Mouse (Mus musculus) CH12.LX (cell line): ENCODE data around the gene Entpd5. TPM values are rescaled to one million over a fixed set of nuclear protein-coding genes. Genes with fewer than 3 reads are reported as not detected.
"Not testable (repeated sequence)": the region's sequence is repeated elsewhere in the genome, so short reads cannot be mapped to it uniquely, and the experiment has no call there.

Experiments
- DNase-seq: peaks from one replicate; pipeline ENCODE4 v3.0.0-alpha.2; 2013; ENCODE audit errors: extremely low read depth
- H3K27ac ChIP-seq: 2 replicates; pipeline ENCODE4 v1.5.1; 2012; ENCODE audit warnings: low read depth, mild to moderate bottlenecking, control low read depth, moderate library complexity; ENCODE audit not compliant: insufficient read depth
- H3K27me3 ChIP-seq: replicated peaks from 2 replicates; pipeline ENCODE3; 2012; ENCODE audit warnings: inconsistent platforms
- H3K36me3 ChIP-seq, 2 experiments: replicated peaks in 1 of 2; 2 replicates each; pipeline versions ENCODE3 to v1.6.1; 2012; ENCODE audit warnings: inconsistent platforms in 1 of 2, low read length in 1 of 2, mild to moderate bottlenecking in 1 of 2, mixed read lengths in 1 of 2, moderate library complexity in 1 of 2; ENCODE audit not compliant: control insufficient read depth in 1 of 2, insufficient read depth in 1 of 2
- H3K4me1 ChIP-seq, 2 experiments: 2 replicates each; pipeline ENCODE4 v1.6.1; 2012; ENCODE audit warnings: inconsistent platforms in 1 of 2, moderate library complexity in 1 of 2; ENCODE audit not compliant: insufficient read depth in 2 of 2, control insufficient read depth in 1 of 2
- H3K4me2 ChIP-seq: 2 replicates; pipeline ENCODE4 v1.6.1; 2012; ENCODE audit warnings: low read depth, mild to moderate bottlenecking, control low read depth; ENCODE audit not compliant: poor library complexity, insufficient read depth, severe bottlenecking
- H3K4me3 ChIP-seq, 3 experiments: fragments of 150-350 bp in 1 of 3; sonication (generic) in 1 of 3; replicated peaks in 1 of 3; 2 replicates each; pipeline versions ENCODE3 to v1.5.1; 2011 to 2012; ENCODE audit warnings: low read depth in 2 of 3, low read length in 2 of 3, mild to moderate bottlenecking in 2 of 3, moderate library complexity in 2 of 3, control low read depth in 1 of 3, improper control_type of control experiment in 1 of 3, inconsistent platforms in 1 of 3, mixed read lengths in 1 of 3; ENCODE audit not compliant: poor library complexity in 1 of 3
- H3K79me2 ChIP-seq: replicated peaks from 2 replicates; pipeline ENCODE4 v1.6.1; 2012; ENCODE audit warnings: mild to moderate bottlenecking, moderate library complexity; ENCODE audit not compliant: control insufficient read depth, poor library complexity, insufficient read depth, severe bottlenecking; ENCODE audit errors: extremely low read depth
- H3K9ac ChIP-seq: 2 replicates; pipeline ENCODE4 v1.6.1; 2012; ENCODE audit warnings: low read depth, mild to moderate bottlenecking, control low read depth, moderate library complexity; ENCODE audit not compliant: insufficient read depth
- H3K9me3 ChIP-seq: replicated peaks from 2 replicates; pipeline ENCODE3; 2012; ENCODE audit warnings: low read length, inconsistent platforms, mixed read lengths
- CHD2 ChIP-seq: IDR thresholded peaks from 2 replicates; pipeline ENCODE4 v1.6.1; 2011; ENCODE audit warnings: low read length, improper control_type of control experiment
- CTCF ChIP-seq, 2 experiments: IDR thresholded peaks in 1 of 2; conservative IDR thresholded peaks in 1 of 2; 2 replicates each; pipeline ENCODE4 v1.5.1; 2011 to 2012; ENCODE audit warnings: low read depth in 2 of 2, low read length in 2 of 2, improper control_type of control experiment in 1 of 2, inconsistent platforms in 1 of 2, mild to moderate bottlenecking in 1 of 2, moderate library complexity in 1 of 2
- ELF1 ChIP-seq: IDR thresholded peaks from 2 replicates; pipeline ENCODE4 v1.6.1; 2014; ENCODE audit warnings: low read depth, mild to moderate bottlenecking, inconsistent platforms, low read length, improper control_type of control experiment
- EP300 ChIP-seq: IDR thresholded peaks from 2 replicates; pipeline ENCODE4 v1.6.1; 2011; ENCODE audit warnings: low read length, improper control_type of control experiment
- GABPA ChIP-seq: IDR thresholded peaks from 2 replicates; pipeline ENCODE4 v1.6.1; 2012; ENCODE audit warnings: low read depth, low read length, improper control_type of control experiment, inconsistent platforms; ENCODE audit not compliant: insufficient replicate concordance
- MAX ChIP-seq: IDR thresholded peaks from 2 replicates; pipeline ENCODE4 v1.6.1; 2011; ENCODE audit warnings: low read length, improper control_type of control experiment
- MAZ ChIP-seq: IDR thresholded peaks from 2 replicates; pipeline ENCODE4 v1.6.1; 2012; ENCODE audit warnings: low read depth, mild to moderate bottlenecking, inconsistent platforms, low read length, improper control_type of control experiment, moderate library complexity
- MXI1 ChIP-seq: IDR thresholded peaks from 2 replicates; pipeline ENCODE4 v1.6.1; 2011; ENCODE audit warnings: mild to moderate bottlenecking, low read depth, low read length, improper control_type of control experiment
- MYC ChIP-seq: IDR thresholded peaks from 2 replicates; pipeline ENCODE4 v1.6.1; 2011; ENCODE audit warnings: low read depth, mild to moderate bottlenecking, improper control_type of control experiment, low read length
- NELFE ChIP-seq: IDR thresholded peaks from 2 replicates; pipeline ENCODE4 v1.6.1; 2011; ENCODE audit warnings: low read depth, low read length, improper control_type of control experiment
- NRF1 ChIP-seq: IDR thresholded peaks from 2 replicates; pipeline ENCODE4 v1.6.1; 2014; ENCODE audit warnings: low read depth, mild to moderate bottlenecking, inconsistent platforms, low read length, improper control_type of control experiment, moderate library complexity
- PAX5 ChIP-seq: IDR thresholded peaks from 2 replicates; pipeline ENCODE4 v1.6.1; 2012; ENCODE audit warnings: low read length, inconsistent platforms, mixed read lengths
- POLR2A ChIP-seq: IDR thresholded peaks from 2 replicates; pipeline ENCODE4 v1.6.1; 2011; ENCODE audit warnings: low read depth, mild to moderate bottlenecking, improper control_type of control experiment, low read length
- RAD21 ChIP-seq: IDR thresholded peaks from 2 replicates; pipeline ENCODE4 v1.6.1; 2011; ENCODE audit warnings: low read depth, mild to moderate bottlenecking, low read length, improper control_type of control experiment, moderate library complexity
- RCOR1 ChIP-seq: conservative IDR thresholded peaks from 2 replicates; pipeline ENCODE4 v1.6.1; 2012; ENCODE audit warnings: low read depth, mild to moderate bottlenecking, inconsistent platforms, low read length, improper control_type of control experiment
- SMC3 ChIP-seq: IDR thresholded peaks from 2 replicates; pipeline ENCODE4 v1.6.1; 2011; ENCODE audit warnings: low read depth, low read length, improper control_type of control experiment
- TBP ChIP-seq: conservative IDR thresholded peaks from 2 replicates; pipeline ENCODE4 v1.6.1; 2011; ENCODE audit warnings: low read depth, low read length, improper control_type of control experiment
- ZKSCAN1 ChIP-seq: IDR thresholded peaks from 2 replicates; pipeline ENCODE4 v1.6.1; 2012; ENCODE audit warnings: low read depth, inconsistent platforms, low read length, improper control_type of control experiment, borderline replicate concordance
- dilution Hi-C: fragments of 300-500 bp; cut with MboI; formaldehyde crosslinking; loops from 2 replicates; pipeline ENCODE4 v1.14.3; 2020; ENCODE audit warnings: low sequenced_read_pairs; ENCODE audit not compliant: extremely low pct_unique_long_range_greater_than_20kb, extremely low pct_ligation_motif_present
- in situ Hi-C: fragments of 300-500 bp; cut with MboI; formaldehyde crosslinking; loops from 3 replicates; pipeline ENCODE4 v1.14.3; 2019; ENCODE audit warnings: low sequenced_read_pairs, low pct_ligation_motif_present, low pct_unique_long_range_greater_than_20kb, mixed read lengths
- polyA plus RNA-seq: library from polyadenylated mRNA; unstranded; fragments of >175 nt; gene quantifications from 2 replicates; pipeline ENCODE4 v1.2.1, GENCODE M21; 2012; ENCODE audit warnings: low read depth; ENCODE audit not compliant: insufficient read length
- total RNA-seq, 2 experiments: library from RNA; depleted of rRNA; stranded (reverse); fragments of 300-350 nt in 1 of 2; fragments of >200 nt in 1 of 2; gene quantifications; 2 replicates each; pipeline ENCODE4 v1.2.3; 2012 to 2014

Entpd5 gene
- total and polyA plus RNA-seq, 3 experiments: 4.2 to 5.7 (median 5.3) TPM

DNA sequence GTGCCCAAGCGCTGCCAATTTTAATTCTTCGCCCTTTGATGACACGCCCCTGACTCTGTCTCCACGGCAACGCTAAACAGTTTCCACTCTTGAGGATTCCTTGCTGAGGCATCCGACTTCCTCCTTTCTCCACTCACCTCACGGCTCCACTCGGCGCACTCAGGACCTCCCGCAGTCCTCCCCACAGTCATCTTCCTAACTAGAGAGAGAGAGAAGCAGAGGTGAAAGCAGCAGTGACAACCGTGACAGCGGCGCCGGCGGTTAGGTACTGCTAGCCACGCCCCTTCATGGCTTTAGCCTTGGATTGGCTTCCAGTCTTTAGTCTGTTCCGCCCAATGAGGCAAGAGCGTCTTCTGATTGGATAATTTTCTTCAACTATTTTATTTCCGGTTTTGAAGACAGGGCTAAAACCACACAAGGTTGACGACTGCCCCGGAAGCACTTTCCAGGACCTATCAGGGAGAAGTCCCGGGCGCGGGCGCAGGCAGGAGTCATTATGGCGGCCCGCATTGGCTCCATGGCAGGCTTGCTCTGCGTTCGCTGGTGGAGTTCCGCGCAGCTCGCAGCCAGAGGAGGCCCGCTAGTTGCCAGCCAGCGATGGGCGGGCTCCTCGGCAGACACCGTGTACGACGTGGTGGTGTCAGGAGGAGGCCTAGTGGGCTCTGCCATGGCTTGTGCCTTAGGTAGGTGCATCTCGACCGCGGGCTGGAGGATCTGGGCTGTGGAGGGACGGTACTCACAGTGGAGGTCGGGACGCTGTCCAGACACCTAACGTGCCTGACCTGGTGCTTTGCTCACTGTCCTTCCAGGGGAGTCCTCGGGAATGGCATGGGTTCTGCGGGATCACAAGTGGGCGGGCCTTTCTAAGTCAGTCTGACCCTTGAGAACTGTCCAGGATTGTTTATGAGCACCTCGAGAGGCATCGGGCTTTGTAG, 47.0 kb downstream of the Entpd5 start, which contains the start of the genes Coq6 and Fam161b (continued):
- TF ChIP-seq POLR2A (peak; percentile 86), ZKSCAN1 (no peak), TBP (no peak; the same call in 1 of the 2 replicates), CHD2 (peak; percentile 96), NRF1 (peak; percentile 68), ELF1 (peak; percentile 84), PAX5 (no peak), NELFE (peak; percentile 71), CTCF (conservative IDR thresholded peaks at IDR 0.05 in 1 of 2, IDR thresholded peaks at IDR 0.05 in 1 of 2; ENCODE audit: low read depth in 2 of 2, low read length in 2 of 2) (no peak), MAZ (no peak), MXI1 (peak; percentile 93), RAD21 (no peak)

DNA sequence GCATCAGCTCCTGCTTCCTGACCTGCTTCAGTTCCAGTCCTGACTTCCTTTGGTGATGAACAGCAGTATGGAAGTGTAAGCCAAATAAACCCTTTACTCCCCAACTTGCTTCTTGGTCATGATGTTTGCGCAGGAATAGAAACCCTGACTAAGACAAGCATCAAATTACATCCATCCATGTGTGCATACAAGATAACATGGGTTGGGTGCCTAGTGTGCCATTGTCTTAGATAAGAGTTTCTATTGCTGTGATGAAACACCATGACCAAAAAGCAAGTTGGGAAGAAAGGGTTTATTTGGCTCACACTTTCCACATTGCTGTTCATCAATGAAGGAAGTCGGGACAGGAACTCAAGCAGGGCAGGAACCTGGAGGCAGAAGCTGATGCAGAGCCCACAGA, 50.1 kb downstream of the Entpd5 start:
- H3K4me2 ChIP-seq, H3K27me3 ChIP-seq, H3K9me3 ChIP-seq, H3K4me3 ChIP-seq, dilution Hi-C loops, in situ Hi-C loops, H3K27ac ChIP-seq, H3K79me2 ChIP-seq, H3K9ac ChIP-seq, DNase-seq: not testable (repeated sequence)
- Histone ChIP-seq H3K4me1 (peaks cover 4 to 21% of the 10 kb centered on the region in 2 experiments; a peak in 3 of 4 replicates), H3K36me3 (peaks cover 0 to 27% of the 10 kb centered on the region in 2 experiments)

DNA sequence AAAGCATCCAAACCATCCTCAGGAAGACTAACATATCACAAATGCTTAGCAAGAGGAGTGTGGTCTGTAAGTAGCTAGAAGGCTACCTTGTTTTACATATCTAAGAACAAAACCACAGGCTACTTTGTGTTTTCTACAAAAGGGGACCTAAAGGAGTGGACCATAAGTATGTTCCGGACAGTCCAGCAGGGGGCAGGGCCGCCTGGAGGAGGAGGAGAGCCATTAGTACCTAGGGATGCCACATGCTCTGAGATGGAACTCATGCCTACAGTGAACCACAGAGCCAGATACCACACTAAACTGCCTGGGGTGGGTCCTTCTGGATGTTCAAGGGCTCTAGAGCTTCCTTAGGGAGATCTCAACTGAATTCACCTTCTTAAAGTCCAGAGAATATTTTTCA, 61.6 kb downstream of the Entpd5 start:
- H3K27ac ChIP-seq: no peak overlapping the region
- H3K36me3 ChIP-seq: peaks cover 16 to 52% of the 10 kb centered on the region in 2 experiments
- H3K4me3 ChIP-seq: no peak overlapping the region
- H3K79me2 ChIP-seq: no peaks in the 10 kb centered on the region
- dilution Hi-C loops: no loop called here
- H3K9ac ChIP-seq: no peak overlapping the region
- in situ Hi-C loops: no loop called here
- peak; percentile 59 for TF ChIP-seq RAD21
- no peak for TF ChIP-seq RCOR1
- peak; percentile 44; the same call in 1 of the 2 replicates for TF ChIP-seq SMC3
- TF ChIP-seq CTCF (conservative IDR thresholded peaks at IDR 0.05 in 1 of 2, IDR thresholded peaks at IDR 0.05 in 1 of 2; ENCODE audit: low read depth in 2 of 2, low read length in 2 of 2): peak in 1 of 2 experiments; percentile 68; a peak in 3 of 4 replicates
- TF ChIP-seq MAX: no peak
- peak; percentile 41; the same call in 1 of the 2 replicates for TF ChIP-seq MYC
- TF ChIP-seq GABPA: no peak
- no peak for TF ChIP-seq EP300
- TF ChIP-seq NELFE: no peak
- H3K4me1 ChIP-seq: peaks cover 0 to 12% of the 10 kb centered on the region in 2 experiments; a peak in 2 of 4 replicates
- H3K27me3 ChIP-seq: no peaks in the 10 kb centered on the region
- DNase-seq: peak; percentile 32
- H3K9me3 ChIP-seq: no peaks in the 10 kb centered on the region
- no peak overlapping the region for H3K4me2 ChIP-seq
